Mouse (Mus musculus) adrenal gland, postnatal 36 days (tissue): Measurements from ENCODE around the gene Slc5a10. TPM values are rescaled to one million over a fixed set of nuclear protein-coding genes. Genes with fewer than 3 reads are reported as not detected.

Experiments
- DNase-seq, 2 experiments: peaks; one replicate each; pipeline ENCODE4 v3.0.0; 2021; ENCODE audit warnings: mixed read lengths in 1 of 2
- total RNA-seq, 2 experiments: library from RNA; stranded (reverse); gene quantifications; 2 replicates each; pipeline ENCODE4 v1.2.3; 2021

Slc5a10 gene
- total RNA-seq, 2 experiments from 2014 or later, result 0.13 TPM; not detected in 1

- no peak for DNase-seq
Observed at GRCm38 (mm10) chr11:61667782-61668181, 52.8 kb downstream of the Slc5a10 start.

DNA sequence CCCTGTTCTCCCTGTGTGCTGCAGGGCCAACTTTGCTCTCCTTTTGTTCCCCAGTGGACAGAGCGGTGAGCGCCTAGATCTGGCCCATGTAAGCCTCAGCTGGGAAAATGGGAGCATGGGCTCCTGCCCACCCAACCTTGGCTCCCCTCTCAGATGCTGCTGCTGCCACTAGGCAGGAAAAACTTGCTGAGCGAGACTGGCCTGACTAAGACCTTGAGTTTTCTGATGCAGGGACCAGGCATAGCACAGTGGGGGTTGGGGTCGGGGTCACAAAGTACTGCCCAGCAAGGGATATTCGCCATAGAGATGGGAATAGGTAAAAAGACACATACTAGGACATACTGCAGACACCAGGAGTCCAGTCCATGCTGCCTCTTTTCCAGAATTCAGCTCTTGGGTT lies 53.4 kb downstream of the Slc5a10 start:
- no peak for DNase-seq

- peak; percentile 69 to 74 for DNase-seq
Observed at GRCm38 (mm10) chr11:61665991-61666799, 54.4 kb downstream of the Slc5a10 start.

DNA sequence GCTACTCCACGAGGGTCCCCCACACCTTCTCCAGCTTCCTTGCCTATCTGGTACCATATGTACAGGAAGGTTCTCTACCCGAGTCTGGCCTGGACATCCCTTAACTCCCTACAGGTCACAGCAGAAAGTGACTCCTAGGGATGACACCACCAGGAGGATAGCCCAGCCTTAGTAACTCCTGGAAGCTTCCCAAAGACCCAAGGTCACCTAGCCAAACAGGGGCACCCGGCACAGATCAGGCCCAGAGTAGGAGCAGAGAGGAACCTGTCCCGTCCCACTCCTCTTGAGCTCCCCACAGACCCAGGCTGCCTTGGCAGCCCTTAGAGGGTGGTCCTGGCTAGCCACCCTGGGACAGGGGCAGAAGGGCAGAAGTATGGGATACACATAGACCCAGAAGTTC lies 55.2 kb downstream of the Slc5a10 start:
- peak; percentile 60 to 71 for DNase-seq

GRCm38 (mm10) chr11:61662189-61662588 lies 58.4 kb downstream of the Slc5a10 start:
- DNase-seq, result no peak

DNA sequence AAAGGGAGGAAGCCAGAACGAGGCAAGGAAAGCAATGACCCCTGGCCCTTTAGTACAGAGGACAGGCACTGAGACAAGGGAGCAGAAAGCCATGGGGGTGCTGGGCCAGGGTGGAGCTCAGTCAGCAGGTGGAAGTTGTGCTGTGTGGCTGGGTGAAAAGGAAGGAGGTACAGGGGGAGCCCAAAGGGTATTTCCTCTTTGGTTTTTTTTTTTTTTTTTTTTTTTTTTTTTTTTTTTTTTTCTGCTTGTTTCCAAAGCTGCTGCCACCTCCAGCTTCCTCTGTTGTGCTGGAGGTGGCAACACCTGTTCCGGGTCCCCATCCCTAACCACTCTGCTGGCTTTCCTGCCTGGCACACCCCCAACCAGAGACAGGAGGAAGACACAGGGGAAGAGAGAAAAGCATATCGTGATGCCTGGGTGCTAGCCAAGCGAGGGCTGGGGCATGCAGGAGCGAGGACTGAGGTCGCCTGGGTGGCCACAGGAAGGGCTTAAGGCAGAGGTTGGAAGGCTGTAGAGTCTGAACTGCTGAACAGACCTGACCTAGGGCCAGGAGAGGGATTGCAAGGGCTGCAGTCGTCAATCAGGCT lies 59.7 kb downstream of the Slc5a10 start:
- DNase-seq, result no peak

DNA sequence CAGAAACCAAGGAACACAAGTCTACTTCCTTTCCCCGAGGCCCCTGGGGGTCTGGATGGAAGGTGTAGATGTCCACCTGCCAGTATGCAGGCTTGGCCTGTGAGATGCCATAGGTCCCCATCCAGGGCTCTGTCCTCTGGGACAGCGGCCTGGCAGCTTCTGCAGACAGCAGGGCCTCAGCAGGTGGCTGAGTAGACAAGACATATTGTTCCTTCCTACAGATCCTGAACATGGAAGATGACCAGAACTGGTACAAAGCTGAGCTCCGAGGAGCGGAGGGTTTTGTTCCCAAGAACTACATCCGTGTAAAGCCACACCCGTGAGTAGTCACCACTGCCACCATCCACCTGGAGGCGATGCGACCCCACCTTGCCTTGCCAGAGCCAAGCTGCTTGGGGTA lies 60.6 kb downstream of the Slc5a10 start:
- no peak for DNase-seq

DNA sequence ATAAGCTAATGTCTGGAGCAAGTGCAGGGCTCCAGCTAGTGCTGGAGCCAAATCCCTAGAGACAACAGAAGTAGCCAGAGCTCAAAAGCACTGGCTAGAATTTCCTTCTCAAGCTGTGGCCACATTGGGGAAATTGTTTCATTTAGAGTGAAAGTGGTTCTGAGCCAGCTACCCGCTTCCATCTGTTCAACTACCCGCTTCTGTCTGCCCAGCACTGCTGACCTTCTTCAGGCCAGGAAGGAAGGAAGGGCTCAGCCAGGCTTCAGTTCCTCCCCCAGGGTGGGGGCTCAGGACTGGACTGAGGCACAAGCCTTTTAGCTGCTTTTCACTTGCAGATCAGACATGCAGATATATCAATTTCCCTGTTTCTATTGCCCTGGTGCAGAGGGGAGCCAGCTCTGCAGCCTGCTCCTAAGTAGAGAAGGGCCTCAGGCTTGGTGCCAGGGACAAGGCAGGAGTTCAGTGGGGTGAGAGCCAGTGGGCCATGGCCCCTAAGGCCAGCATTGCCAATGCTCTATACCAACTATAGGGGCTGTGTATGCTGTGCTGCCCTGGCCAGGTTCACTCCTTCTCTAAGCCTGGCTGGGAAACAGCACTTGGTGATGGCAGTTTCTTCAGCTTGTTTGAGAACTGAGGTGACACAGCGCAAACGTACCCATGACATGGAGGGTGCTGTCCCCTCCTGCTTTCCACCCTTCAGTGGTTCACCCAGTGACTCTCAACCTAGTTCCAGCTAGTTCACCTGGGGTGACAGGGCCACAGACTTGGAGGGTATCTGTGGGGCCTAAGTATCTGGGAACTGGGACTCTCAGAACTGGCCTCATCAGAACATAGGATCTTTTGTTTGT lies 61.4 kb downstream of the Slc5a10 start:
- peak; percentile 8 to 35 for DNase-seq

DNA sequence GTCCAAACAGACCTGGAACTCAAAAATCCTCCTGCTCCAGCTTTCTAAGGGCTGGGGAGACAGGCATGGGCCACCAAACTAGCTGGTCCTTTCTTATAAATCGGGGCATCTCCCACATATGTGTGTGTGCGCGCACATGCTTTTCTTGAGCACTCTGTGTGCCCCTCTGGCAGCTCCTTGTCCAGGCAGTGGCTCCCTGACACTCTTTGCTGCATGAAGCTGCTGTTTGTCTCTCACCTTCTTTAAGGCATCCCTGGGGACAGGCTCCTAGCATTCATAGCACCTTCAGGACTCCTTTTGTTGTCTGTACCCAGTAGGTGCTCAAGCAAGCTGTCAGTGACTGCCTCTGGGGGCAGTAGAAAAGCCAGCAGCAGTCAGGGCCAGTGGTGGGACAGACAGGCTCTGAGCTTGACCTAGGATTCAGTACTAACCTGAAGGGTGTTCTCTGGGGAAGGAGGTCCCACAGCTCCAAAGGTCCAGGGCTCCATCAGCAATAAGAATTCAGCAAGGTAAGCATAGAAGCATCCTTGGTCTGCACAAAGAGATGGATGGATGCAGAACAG lies 62.2 kb downstream of the Slc5a10 start:
- DNase-seq, result no peak

GRCm38 (mm10) chr11:61657432-61657831 lies 63.2 kb downstream of the Slc5a10 start:
- DNase-seq, result no peak

- no peak for DNase-seq
Observed at GRCm38 (mm10) chr11:61656148-61656850, 64.3 kb downstream of the Slc5a10 start.

DNA sequence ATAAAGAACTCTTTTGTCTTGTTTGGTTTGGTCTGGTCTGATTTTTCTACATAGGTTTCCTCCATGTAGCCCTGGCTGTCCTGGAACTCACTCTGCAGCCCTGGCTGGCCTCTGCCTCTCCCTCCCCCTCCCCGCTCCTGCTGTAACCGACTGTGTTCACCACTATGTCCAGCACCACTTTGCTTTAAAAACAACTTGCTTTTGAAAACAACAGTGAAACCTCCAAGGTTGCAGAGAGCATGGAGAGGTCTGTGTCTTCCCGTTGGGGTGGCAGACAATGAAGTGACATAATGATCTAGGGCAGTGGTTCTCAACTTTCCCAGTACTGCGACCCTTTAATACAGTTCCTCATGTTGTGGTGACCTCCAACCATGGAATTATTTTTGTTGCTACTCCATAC lies 65.0 kb downstream of the Slc5a10 start:
- DNase-seq, result no peak

DNA sequence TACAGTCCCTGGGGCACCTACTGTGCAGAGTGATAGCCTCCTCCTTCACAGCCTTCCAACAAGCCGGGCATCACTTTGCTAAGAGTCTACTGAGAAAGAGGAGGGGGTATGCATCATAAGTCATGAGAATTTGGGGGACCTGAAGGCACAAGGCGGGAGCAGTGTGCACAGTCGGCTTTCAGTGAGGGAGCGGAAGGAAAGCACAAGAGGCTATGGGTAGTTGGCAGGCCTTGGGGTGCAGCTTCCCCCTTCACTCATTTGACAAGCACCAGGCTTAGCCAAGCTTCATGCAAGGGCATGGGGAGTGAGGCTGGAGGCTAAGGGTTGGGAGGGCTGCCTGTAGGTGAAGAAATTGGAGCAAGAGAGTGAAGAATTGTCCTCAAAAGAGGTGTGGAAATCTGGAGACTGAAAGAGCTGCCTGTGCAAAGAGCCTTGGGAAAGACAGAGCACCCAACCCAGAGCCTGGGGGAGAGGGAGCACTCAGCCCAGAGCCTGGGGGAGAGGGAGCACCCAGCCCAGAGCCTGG lies 65.8 kb downstream of the Slc5a10 start:
- no peak for DNase-seq

GRCm38 (mm10) chr11:61653568-61653967 lies 67.1 kb downstream of the Slc5a10 start:
- DNase-seq, result no peak

DNA sequence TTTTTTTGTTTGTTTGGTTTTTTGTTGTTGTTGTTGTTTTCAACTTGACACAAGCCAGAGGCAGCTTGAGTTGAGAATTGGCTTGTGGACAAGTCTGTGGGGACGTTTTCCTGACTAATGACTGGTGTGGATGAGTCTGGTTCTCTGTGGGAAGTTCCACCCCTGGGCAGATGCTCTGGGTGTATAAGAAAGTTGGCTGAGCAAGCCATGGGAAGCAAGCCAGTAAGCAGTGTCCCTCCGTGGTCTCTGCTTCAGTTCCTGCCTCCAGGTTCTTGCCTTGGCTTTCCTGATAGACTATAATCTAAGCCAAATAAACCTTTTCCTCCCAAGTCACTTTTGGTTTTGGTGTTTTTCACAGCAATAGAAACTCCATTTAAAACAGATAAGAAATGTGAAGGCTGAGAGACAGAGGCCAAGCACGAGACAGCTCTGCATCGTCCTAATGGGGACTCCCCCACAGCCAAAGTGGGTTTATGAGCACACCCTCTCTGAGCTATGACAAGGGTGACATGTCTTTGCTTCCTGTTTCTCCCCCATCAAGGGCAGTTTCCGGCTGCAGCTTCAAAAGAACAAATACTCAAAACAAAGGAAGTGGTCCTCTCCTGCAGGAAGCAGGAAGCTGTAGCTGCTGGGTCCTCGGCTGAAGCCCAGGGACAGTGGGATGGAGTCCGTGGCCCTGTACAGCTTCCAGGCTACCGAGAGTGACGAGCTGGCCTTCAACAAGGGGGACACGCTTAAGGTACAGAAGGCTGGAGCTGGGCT lies 67.8 kb downstream of the Slc5a10 start, which contains the start of gene Grap:
Grap (plus strand) TSS at position 580 of the 762 bp plus-strand sequence.
- peak; percentile 29 to 36 for DNase-seq

DNA sequence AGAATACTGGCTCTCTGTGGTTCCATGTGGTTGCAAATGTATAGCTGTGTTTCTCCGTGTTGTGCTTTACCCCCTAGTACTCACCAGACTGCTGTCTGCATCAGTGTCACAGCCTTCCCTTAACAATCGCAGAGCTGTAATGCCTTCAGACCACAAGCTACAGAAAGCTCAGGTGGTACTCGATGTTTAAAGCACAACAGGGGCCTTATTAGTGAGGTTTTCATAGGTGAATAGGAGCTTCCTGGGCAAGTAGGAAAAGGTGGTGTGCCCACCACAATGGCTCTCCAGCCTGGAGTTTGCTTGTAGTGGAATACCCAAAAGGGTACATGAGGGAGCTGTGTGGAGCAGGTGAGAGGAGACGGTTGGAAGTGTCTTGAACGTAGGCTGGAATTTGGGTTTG lies 68.4 kb downstream of the Slc5a10 start:
- no peak for DNase-seq

DNA sequence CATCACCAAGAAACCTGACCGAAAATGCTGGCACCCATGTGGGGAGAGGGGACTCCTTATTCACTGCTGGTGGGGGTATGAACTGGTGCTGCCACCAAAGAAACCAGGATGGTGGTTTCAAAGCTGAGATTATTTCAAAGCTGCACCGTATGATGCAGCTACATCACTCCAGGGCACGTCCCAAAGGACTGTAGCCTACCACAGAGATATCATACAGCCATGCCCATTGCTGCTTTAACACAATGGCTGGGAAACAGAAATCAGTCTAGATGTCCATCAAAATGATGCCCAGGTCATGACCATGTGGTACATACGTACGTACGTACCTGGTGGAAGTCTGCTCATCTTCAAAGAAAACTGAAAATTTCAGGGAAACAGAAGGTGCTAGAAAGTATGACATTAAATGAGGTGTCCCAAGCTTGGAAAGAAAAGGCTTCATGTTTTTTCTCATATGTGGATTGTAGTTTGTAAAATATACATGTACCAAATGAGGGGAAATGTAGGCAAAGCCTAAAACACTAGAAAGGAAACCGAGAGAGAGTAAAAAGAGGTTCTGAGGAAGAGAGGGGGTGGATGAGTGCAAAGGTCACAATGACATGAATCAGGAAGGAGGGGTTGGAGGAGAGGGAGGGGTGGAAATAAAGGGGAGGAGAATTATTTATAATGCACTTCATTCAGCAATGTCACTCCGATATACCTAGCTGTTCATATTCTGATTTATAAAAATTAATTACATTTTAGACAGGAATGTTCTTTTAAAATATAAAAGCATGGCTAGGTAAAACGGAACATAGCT lies 70.0 kb downstream of the Slc5a10 start:
- DNase-seq, result no peak

DNA sequence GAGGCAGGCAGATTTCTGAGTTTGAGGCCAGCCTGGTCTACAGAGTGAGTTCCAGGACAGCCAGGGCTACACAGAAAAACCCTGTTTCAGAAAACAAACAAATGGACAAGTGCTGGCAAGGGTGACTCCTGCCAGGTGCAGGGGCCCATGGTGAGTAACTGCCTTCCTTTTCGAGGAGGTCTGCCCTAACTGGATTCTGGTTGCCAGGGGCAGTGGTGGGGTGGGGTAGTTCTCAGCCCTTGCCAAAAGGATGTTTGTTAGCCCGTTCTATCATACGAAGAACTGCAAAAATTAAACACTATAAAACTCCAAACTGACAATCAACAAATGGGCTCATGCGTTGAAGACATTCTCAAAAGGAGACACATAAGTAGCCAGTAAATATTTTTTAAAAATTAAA lies 71.0 kb downstream of the Slc5a10 start:
- no peak for DNase-seq

- DNase-seq, result no peak
Observed at GRCm38 (mm10) chr11:61649163-61649580, 71.5 kb downstream of the Slc5a10 start.

DNA sequence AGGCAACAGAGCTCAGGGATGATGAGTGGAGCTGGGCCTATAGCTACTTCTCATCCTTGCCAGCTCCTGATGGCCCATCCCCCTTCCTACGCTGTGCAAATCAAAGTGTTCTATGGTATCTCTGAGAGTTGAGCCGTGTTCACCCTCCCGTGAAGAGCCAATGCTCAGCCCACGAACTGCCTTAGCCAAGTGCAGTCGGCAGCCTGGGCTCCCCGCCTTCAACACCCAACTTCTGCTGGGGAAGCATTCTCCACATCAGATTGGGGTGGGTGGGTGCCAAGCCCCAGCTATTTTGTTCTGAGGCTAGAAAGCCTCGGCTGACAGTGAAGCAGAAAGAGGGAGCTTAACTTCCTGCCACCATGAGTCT lies 71.9 kb downstream of the Slc5a10 start:
- DNase-seq, result no peak
